Mouse (Mus musculus) adrenal gland, adult 8-10 months (tissue): ENCODE measurements around the gene Tktl1. TPM values are rescaled to one million over a fixed set of nuclear protein-coding genes. Genes with fewer than 3 reads are reported as not detected.

Source experiments
- total RNA-seq, 4 experiments: library from RNA; stranded (reverse); gene quantifications; 2 replicates each; pipeline ENCODE4 v1.2.4; 2022

Tktl1 gene
- total RNA-seq, 4 experiments from 2014 or later: not detected

Other genes starting within 250 kb of the Tktl1 start
- gene Renbp, start 246.4 kb upstream of the Tktl1 start, total RNA-seq: 10 to 100 TPM; 17.7 to 51.7 (median 30.5) TPM
- gene Hcfc1, start 210.9 kb upstream of the Tktl1 start, total RNA-seq: 10 to 100 TPM; 58.1 to 78.5 (median 68.1) TPM
- gene Irak1, start 153.3 kb upstream of the Tktl1 start, total RNA-seq: 100 to 1,000 TPM; 109 to 154 (median 129) TPM
- not detected for gene Opn1mw, start 49.8 kb upstream of the Tktl1 start, total RNA-seq
- gene Mecp2, start 41.9 kb upstream of the Tktl1 start, total RNA-seq: 10 to 100 TPM; 37.8 to 56.5 (median 46.9) TPM
- not detected for gene Tex28, start 9.4 kb upstream of the Tktl1 start, total RNA-seq
- 100 to 1,000 TPM; 133 to 200 (median 168) TPM for gene Flna, start 72.6 kb downstream of the Tktl1 start, total RNA-seq
- 10 to 100 TPM; 47.9 to 68.8 (median 57.1) TPM for gene Emd, start 77.4 kb downstream of the Tktl1 start, total RNA-seq
- gene Rpl10, start 93.6 kb downstream of the Tktl1 start, total RNA-seq: 100 to 1,000 TPM; 315 to 542 (median 416) TPM
- gene Taz, start 104.7 kb downstream of the Tktl1 start, total RNA-seq: 100 to 1,000 TPM in 2 of 4 experiments, 10 to 100 TPM in 2; 82.9 to 124 (median 103) TPM
- gene Dnase1l1, start 105.1 kb downstream of the Tktl1 start, total RNA-seq: 10 to 100 TPM; 16.3 to 28.6 (median 21.8) TPM
- 100 to 1,000 TPM; 246 to 263 (median 258) TPM for gene Atp6ap1, start 119.8 kb downstream of the Tktl1 start, total RNA-seq
- gene Gdi1, start 127.7 kb downstream of the Tktl1 start, total RNA-seq: 100 to 1,000 TPM; 219 to 342 (median 266) TPM
- 10 to 100 TPM; 62.3 to 82.0 (median 71.6) TPM for gene Fam50a, start 135.8 kb downstream of the Tktl1 start, total RNA-seq
- 10 to 100 TPM in 3 of 4 experiments, 1 to 10 TPM in 1; 7.2 to 29.6 (median 19.1) TPM for gene Plxna3, start 151.8 kb downstream of the Tktl1 start, total RNA-seq
- 10 to 100 TPM; 50.0 to 63.9 (median 53.6) TPM for gene Lage3, start 176.4 kb downstream of the Tktl1 start, total RNA-seq
- 10 to 100 TPM; 65.7 to 68.0 (median 66.7) TPM for gene Ubl4a, start 196.0 kb downstream of the Tktl1 start, total RNA-seq
- gene Slc10a3, start 196.1 kb downstream of the Tktl1 start, total RNA-seq: 10 to 100 TPM; 22.6 to 29.6 (median 26.1) TPM
- 10 to 100 TPM; 25.4 to 44.8 (median 33.5) TPM for gene Fam3a, start 216.0 kb downstream of the Tktl1 start, total RNA-seq
- 100 to 1,000 TPM in 2 of 4 experiments, 10 to 100 TPM in 2; 68.7 to 107 (median 88.8) TPM for gene Ikbkg, start 216.0 kb downstream of the Tktl1 start, total RNA-seq